Mouse (Mus musculus) embryonic facial prominence, embryonic 15.5 days (tissue): ENCODE data around the gene Ppp6r1. TPM values are rescaled to one million over a fixed set of nuclear protein-coding genes. Genes with fewer than 3 reads are reported as not detected.

Source experiments
- ATAC-seq: fragments of 200-750 bp; cut with Nextera tagmentation; 2 replicates; pipeline ENCODE4 v1.8.0; 2017; ENCODE audit warnings: low read depth, moderate TSS enrichment; ENCODE audit not compliant: insufficient number of reproducible peaks, low FRiP score, low TSS enrichment
- H3K27ac ChIP-seq: fragments of 300-500 bp; sonication (generic); replicated peaks from 2 replicates; pipeline ENCODE4 v1.5.1; 2015; ENCODE audit warnings: mild to moderate bottlenecking, inconsistent platforms
- H3K27me3 ChIP-seq: fragments of 300-500 bp; sonication (generic); 2 replicates; pipeline ENCODE4 v1.6.1; 2015; ENCODE audit warnings: inconsistent platforms
- H3K36me3 ChIP-seq: fragments of 300-500 bp; sonication (generic); 2 replicates; pipeline ENCODE4 v1.6.1; 2015; ENCODE audit warnings: mild to moderate bottlenecking, inconsistent platforms
- H3K4me1 ChIP-seq: fragments of 300-500 bp; sonication (generic); 2 replicates; pipeline ENCODE4 v1.6.1; 2015; ENCODE audit warnings: inconsistent platforms
- H3K4me2 ChIP-seq: fragments of 300-500 bp; sonication (generic); replicated peaks from 2 replicates; pipeline ENCODE4 v1.6.1; 2015; ENCODE audit warnings: mild to moderate bottlenecking, inconsistent platforms
- H3K4me3 ChIP-seq: fragments of 300-500 bp; sonication (generic); replicated peaks from 2 replicates; pipeline ENCODE4 v1.5.1; 2015; ENCODE audit warnings: mild to moderate bottlenecking, inconsistent platforms
- H3K9ac ChIP-seq: fragments of 300-500 bp; sonication (generic); 2 replicates; pipeline ENCODE4 v1.6.1; 2015; ENCODE audit warnings: inconsistent platforms
- H3K9me3 ChIP-seq: fragments of 300-500 bp; sonication (generic); replicated peaks from 2 replicates; pipeline ENCODE4 v1.6.1; 2016; ENCODE audit warnings: inconsistent platforms
- WGBS: fragments of 180-500 bp; shearing (Covaris S2); methylation state at CpG from one replicate; pipeline ENCODE4 v1.1.7; 2015; 5-methylcytosine and 5-hydroxymethylcytosine counted together
- polyA plus RNA-seq: library from polyadenylated mRNA; unstranded; fragments of >200 nt; fragmentation: Nextera tagmentation; extraction: Ambion mirVana; gene quantifications from 2 replicates; pipeline ENCODE4 v1.2.1, GENCODE M21; 2015

Gene Ppp6r1
- 9.8 and 10.3 TPM in 2 replicates for polyA plus RNA-seq

- Histone ChIP-seq H3K9me3 (no peaks in the 10 kb centered on the region), H3K9ac (peak within 1 kb of the TSS; percentile 90), H3K4me2 (peak within 1 kb of the TSS; percentile 83), H3K27me3 (no peaks in the 10 kb centered on the region), H3K4me1 (peaks cover 39% of the 10 kb centered on the region), H3K27ac (peak within 1 kb of the TSS; percentile 94), H3K36me3 (peaks cover 10% of the 10 kb centered on the region), H3K4me3 (peak within 1 kb of the TSS; percentile 74)
- WGBS = under 1% methylated on average over 54 of the region's 54 CpGs
- ATAC-seq = peak; percentile 97
Observed at GRCm38 (mm10) chr7:4658912-4659551, at the start of gene Ppp6r1. TSS of gene Ppp6r1 (minus strand) at chr7:4659019.

DNA sequence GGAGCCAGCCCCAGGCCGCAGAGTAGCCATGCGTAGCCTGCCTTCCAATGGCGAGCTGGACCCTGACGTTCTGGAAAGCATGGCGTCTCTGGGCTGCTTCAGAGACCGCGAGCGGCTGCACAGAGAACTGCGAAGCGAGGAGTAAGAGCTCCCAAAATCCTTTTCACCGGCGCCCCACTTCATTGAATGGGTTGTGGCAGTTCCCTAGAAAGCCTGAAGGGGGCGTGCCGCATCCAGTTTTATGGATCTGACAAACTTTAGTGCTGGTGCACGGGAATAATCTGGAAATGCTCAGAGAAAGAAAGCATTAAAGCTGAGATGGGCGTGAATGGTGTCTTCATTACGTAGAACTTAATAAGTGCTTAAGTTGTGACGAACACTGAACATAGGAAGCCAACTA, 46.3 kb upstream of the Ppp6r1 start:
- ATAC-seq = no peak
- Histone ChIP-seq H3K4me2 (no peak overlapping the region), H3K27me3 (no peaks in the 10 kb centered on the region), H3K9ac (no peak overlapping the region), H3K27ac (no peak overlapping the region), H3K4me1 (peaks cover 3% of the 10 kb centered on the region; the same call in 1 of the 2 replicates), H3K36me3 (peaks cover 74% of the 10 kb centered on the region), H3K4me3 (no peak overlapping the region), H3K9me3 (no peaks in the 10 kb centered on the region)
- 46% methylated on average over 18 of the region's 18 CpGs for WGBS

DNA sequence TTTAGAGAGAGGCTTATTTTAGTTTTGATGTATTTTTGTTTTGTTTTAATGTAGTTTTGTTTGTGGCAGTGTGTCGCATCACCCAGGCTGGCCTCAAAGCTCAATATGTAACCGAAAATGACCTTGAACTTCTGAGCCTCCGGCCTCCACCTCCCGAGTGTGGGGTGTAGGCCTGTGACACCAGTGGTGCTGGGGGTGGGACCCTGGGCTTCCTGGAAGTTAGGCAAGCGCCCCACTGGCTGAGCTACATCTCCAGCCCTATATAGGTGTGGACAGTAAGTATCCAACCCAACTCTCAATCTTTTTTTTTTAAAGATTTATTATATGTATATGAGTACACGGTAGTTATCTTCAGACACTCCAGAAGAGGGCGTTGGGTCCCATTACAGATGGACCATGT, 44.4 kb upstream of the Ppp6r1 start:
- Histone ChIP-seq H3K9ac (no peak overlapping the region), H3K4me1 (peaks cover 3% of the 10 kb centered on the region; the same call in 1 of the 2 replicates), H3K27me3 (no peaks in the 10 kb centered on the region), H3K4me2 (no peak overlapping the region), H3K36me3 (peaks cover 75% of the 10 kb centered on the region), H3K9me3 (no peaks in the 10 kb centered on the region), H3K27ac (no peak overlapping the region), H3K4me3 (no peak overlapping the region)
- ATAC-seq = no peak
- WGBS = 92% methylated on average over 7 of the region's 7 CpGs

- Histone ChIP-seq H3K27me3 (no peaks in the 10 kb centered on the region), H3K36me3 (peaks cover 74% of the 10 kb centered on the region), H3K4me3 (no peak overlapping the region), H3K9me3 (no peaks in the 10 kb centered on the region), H3K4me2 (no peak overlapping the region), H3K9ac (no peak overlapping the region), H3K27ac (no peak overlapping the region), H3K4me1 (peaks cover 3% of the 10 kb centered on the region; the same call in 1 of the 2 replicates)
- ATAC-seq = no peak
- 47% methylated on average over 8 of the region's 8 CpGs for WGBS
Observed at GRCm38 (mm10) chr7:4702334-4702733, 43.5 kb upstream of the Ppp6r1 start.

DNA sequence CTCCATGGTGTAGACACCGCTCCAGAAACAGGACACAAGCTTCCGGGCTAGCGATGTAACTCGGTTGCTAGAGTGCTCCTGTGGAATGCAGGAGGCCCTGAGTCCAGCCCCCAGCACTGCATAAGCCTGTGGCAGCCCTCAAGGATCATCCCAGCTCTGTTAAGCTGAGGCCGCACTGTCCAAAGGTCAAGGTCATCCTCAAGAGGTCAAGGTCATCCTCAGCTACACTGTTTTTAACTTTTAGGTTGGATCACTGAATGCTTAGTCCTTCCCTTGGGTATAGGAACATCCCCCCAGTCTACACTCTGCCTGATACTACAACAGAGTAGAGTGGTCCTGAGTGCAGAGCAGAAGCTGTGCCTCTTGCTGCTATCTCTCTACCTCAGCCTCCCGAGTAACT, 34.2 kb upstream of the Ppp6r1 start:
- no peaks in the 10 kb centered on the region for H3K27me3 ChIP-seq
- no peaks in the 10 kb centered on the region for H3K9me3 ChIP-seq
- H3K9ac ChIP-seq = no peak overlapping the region
- H3K4me2 ChIP-seq = no peak overlapping the region
- H3K36me3 ChIP-seq = peaks cover 41% of the 10 kb centered on the region
- H3K4me1 ChIP-seq = peaks cover 14% of the 10 kb centered on the region
- H3K27ac ChIP-seq = no peak overlapping the region
- H3K4me3 ChIP-seq = no peak overlapping the region
- 90% methylated on average over 6 of the region's 6 CpGs for WGBS
- ATAC-seq = no peak

GRCm38 (mm10) chr7:4690951-4691653, 32.3 kb upstream of the Ppp6r1 start:
- H3K4me2 ChIP-seq = peak overlapping the region; percentile 88
- peak; percentile 59; the same call in 1 of the 2 replicates for ATAC-seq
- peak overlapping the region; percentile 77 for H3K4me3 ChIP-seq
- no peaks in the 10 kb centered on the region for H3K27me3 ChIP-seq
- H3K9ac ChIP-seq = peak overlapping the region; percentile 97
- 4% methylated on average over 20 of the region's 35 CpGs for WGBS
- peaks cover 34% of the 10 kb centered on the region for H3K36me3 ChIP-seq
- H3K4me1 ChIP-seq = peaks cover 14% of the 10 kb centered on the region
- H3K9me3 ChIP-seq = no peaks in the 10 kb centered on the region
- peak overlapping the region; percentile 90 for H3K27ac ChIP-seq

- H3K36me3 ChIP-seq = peaks cover 27% of the 10 kb centered on the region
Observed at GRCm38 (mm10) chr7:4690387-4690786, 31.6 kb upstream of the Ppp6r1 start, which contains the start of gene Brsk1. TSS of gene Brsk1 (plus strand) at chr7:4690604.

GRCm38 (mm10) chr7:4684632-4685417, 26.0 kb upstream of the Ppp6r1 start, which contains the start of gene Hspbp1:
TSS of gene Hspbp1 (minus strand) at chr7:4685068.
- peak; percentile 97 for ATAC-seq
- Histone ChIP-seq H3K4me2 (peak within 1 kb of the TSS; percentile 93), H3K27me3 (no peaks in the 10 kb centered on the region), H3K27ac (peak within 1 kb of the TSS; percentile 65), H3K36me3 (peaks cover 18% of the 10 kb centered on the region), H3K9me3 (no peaks in the 10 kb centered on the region), H3K4me1 (peaks cover 9% of the 10 kb centered on the region), H3K9ac (peak within 1 kb of the TSS; percentile 31; the same call in 1 of the 2 replicates), H3K4me3 (peak within 1 kb of the TSS; percentile 84)
- WGBS = under 1% methylated on average over 32 of the region's 32 CpGs

More at GRCm38 (mm10) chr7:4690387-4690786, 31.6 kb upstream of the Ppp6r1 start, which contains the start of gene Brsk1:
- H3K4me3 ChIP-seq = peak within 1 kb of the TSS; percentile 77
- H3K9me3 ChIP-seq = no peaks in the 10 kb centered on the region
- peaks cover 14% of the 10 kb centered on the region for H3K4me1 ChIP-seq
- H3K27me3 ChIP-seq = no peaks in the 10 kb centered on the region
- 2% methylated on average over 5 of the region's 18 CpGs for WGBS
- peak; percentile 62; the same call in 1 of the 2 replicates for ATAC-seq
- H3K9ac ChIP-seq = peak within 1 kb of the TSS; percentile 97
- peak within 1 kb of the TSS; percentile 90 for H3K27ac ChIP-seq
- H3K4me2 ChIP-seq = peak within 1 kb of the TSS; percentile 88

DNA sequence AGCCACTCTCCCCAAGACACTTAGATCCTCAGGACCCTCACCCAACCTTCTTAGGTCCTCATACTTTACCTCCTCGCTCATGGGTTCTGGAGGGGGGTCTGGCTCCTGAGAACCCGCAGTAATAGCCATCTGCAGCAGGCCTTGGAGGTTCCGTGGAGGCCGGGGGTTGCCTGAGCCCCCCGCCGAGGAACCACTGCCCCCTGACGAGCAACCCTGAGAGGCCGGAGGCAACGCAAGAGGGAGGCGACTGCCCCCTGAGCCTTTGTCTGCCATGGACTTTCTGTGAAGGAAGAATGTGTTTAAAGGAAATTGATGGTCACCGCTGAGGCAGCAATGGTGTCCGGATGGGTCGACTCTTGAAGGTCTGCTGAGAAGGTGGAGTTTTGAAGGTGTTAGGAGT, 25.4 kb upstream of the Ppp6r1 start:
- Histone ChIP-seq H3K4me3 (peak overlapping the region; percentile 84), H3K4me1 (peaks cover 9% of the 10 kb centered on the region), H3K27me3 (no peaks in the 10 kb centered on the region), H3K9ac (peak overlapping the region; percentile 31; the same call in 1 of the 2 replicates), H3K4me2 (peak overlapping the region; percentile 93), H3K9me3 (no peaks in the 10 kb centered on the region), H3K27ac (peak overlapping the region; percentile 65; the same call in 1 of the 2 replicates), H3K36me3 (peaks cover 19% of the 10 kb centered on the region)
- 2% methylated on average over 13 of the region's 13 CpGs for whole genome bisulfite sequencing
- ATAC-seq = no peak

- WGBS = 87% methylated on average over 5 of the region's 5 CpGs
- no peak overlapping the region for H3K4me2 ChIP-seq
- no peaks in the 10 kb centered on the region for H3K9me3 ChIP-seq
- H3K27ac ChIP-seq = no peak overlapping the region
- peaks cover 9% of the 10 kb centered on the region for H3K4me1 ChIP-seq
- H3K4me3 ChIP-seq = no peak overlapping the region
- no peak overlapping the region for H3K9ac ChIP-seq
- no peak for ATAC-seq
- no peaks in the 10 kb centered on the region for H3K27me3 ChIP-seq
- H3K36me3 ChIP-seq = peaks cover 19% of the 10 kb centered on the region
Observed at GRCm38 (mm10) chr7:4683307-4683706, 24.5 kb upstream of the Ppp6r1 start.

- no peak overlapping the region for H3K4me2 ChIP-seq
- no peak for ATAC-seq
- no peak overlapping the region for H3K27ac ChIP-seq
- H3K9ac ChIP-seq = no peak overlapping the region
- no peaks in the 10 kb centered on the region for H3K9me3 ChIP-seq
- H3K4me3 ChIP-seq = no peak overlapping the region
- 0 out of 2 replicates have a peak, but pooled peaks cover 2% of the 10 kb centered on the region for H3K4me1 ChIP-seq
- no peaks in the 10 kb centered on the region for H3K27me3 ChIP-seq
- 71% methylated on average over 7 of the region's 7 CpGs for WGBS
- H3K36me3 ChIP-seq = peaks cover 52% of the 10 kb centered on the region
Observed at GRCm38 (mm10) chr7:4675200-4675599, 16.4 kb upstream of the Ppp6r1 start.
